Mouse (Mus musculus): ENCODE results near the gene Chst15. TPM values are rescaled to one million over a fixed set of nuclear protein-coding genes. Genes with fewer than 3 reads are reported as not detected.

Gene Chst15
- total RNA-seq, 2 experiments from 2014 or later: 11.8 to 12.4 TPM

GRCm38 (mm10) chr7:132193606-132194005, 123.4 kb downstream of the Chst15 start:
- peak; percentile 12 to 52 for DNase-seq
- intact Hi-C loops (cut with DNase I): no loop called here

GRCm38 (mm10) chr7:132187456-132187855, 129.6 kb downstream of the Chst15 start:
- no peak for DNase-seq
- intact Hi-C loops (cut with DNase I): no loop called here

Other genes starting within 250 kb of the Chst15 start
- under 1 TPM; 0.74 to 0.78 TPM for gene Cpxm2, start 162.5 kb downstream of the Chst15 start, total RNA-seq (2021)

Measured in heart, postnatal 14 days (tissue).